1 mouse cellular context compared by ENCODE assay signal in genomic region chr9:79735608-79736007, GRCm38 (mm10).
TF ChIP-seq lines count a peak whose summit lies in the region.

No protein-coding gene starts in this region.

TF ChIP-seq in CH12.LX, 34 proteins besides CTCF, POLR2A, EP300 and RAD21 (continued from another document):
- TF ChIP-seq SIN3A (IDR thresholded peaks at IDR 0.05; ENCODE audit: low read length) (peak; percentile 33; the same call in 1 of the 2 replicates), BHLHE40 (IDR thresholded peaks at IDR 0.05; ENCODE audit: low read depth, low read length) (peak; percentile 37; the same call in 1 of the 2 replicates), MEF2A (IDR thresholded peaks at IDR 0.05; ENCODE audit: borderline replicate concordance, low read depth, low read length) (0 out of 2 replicates have a peak, but pooled peaks have one; percentile 10), JUN (IDR thresholded peaks at IDR 0.05; ENCODE audit: insufficient read depth, low read depth, low read length) (no peak), UBTF (IDR thresholded peaks at IDR 0.05; ENCODE audit: low read depth, low read length) (no peak), USF2 (conservative IDR thresholded peaks at IDR 0.05; ENCODE audit: low read depth, low read length) (no peak), TBP (conservative IDR thresholded peaks at IDR 0.05; ENCODE audit: low read depth, low read length) (no peak), CHD2 (IDR thresholded peaks at IDR 0.05; ENCODE audit: low read length) (no peak), MXI1 (IDR thresholded peaks at IDR 0.05; ENCODE audit: low read depth, low read length) (no peak), NRF1 (IDR thresholded peaks at IDR 0.05; ENCODE audit: low read depth, low read length) (no peak), ETS1 (conservative IDR thresholded peaks at IDR 0.05; ENCODE audit: low read depth, low read length) (peak; percentile 41), USF1 (IDR thresholded peaks at IDR 0.05; ENCODE audit: low read depth, low read length) (no peak), GABPA (IDR thresholded peaks at IDR 0.05; ENCODE audit: insufficient replicate concordance, low read depth, low read length) (no peak), RCOR1 (conservative IDR thresholded peaks at IDR 0.05; ENCODE audit: low read depth, low read length) (0 out of 2 replicates have a peak, but pooled peaks have one; percentile 32), MYC (IDR thresholded peaks at IDR 0.05; ENCODE audit: low read depth, low read length) (no peak), IRF4 (IDR thresholded peaks at IDR 0.05; ENCODE audit: low read depth, low read length) (peak; percentile 62; the same call in 1 of the 2 replicates), PAX5 (IDR thresholded peaks at IDR 0.05; ENCODE audit: low read length) (no peak), TCF12 (IDR thresholded peaks at IDR 0.05; ENCODE audit: low read depth, low read length) (peak; percentile 27; the same call in 1 of the 2 replicates)
